Mouse (Mus musculus): ENCODE results near the gene Alg9. TPM values are rescaled to one million over a fixed set of nuclear protein-coding genes. Genes with fewer than 3 reads are reported as not detected.

Gene Alg9
- 6.7 TPM for polyA plus RNA-seq (2015; fragmentation: Illumina TruSeq; extraction: RNeasy Lipid Tissue Mini Kit (QIAGEN cat#74804); ENCODE audit: insufficient read depth, low read depth, low replicate concordance)

DNA sequence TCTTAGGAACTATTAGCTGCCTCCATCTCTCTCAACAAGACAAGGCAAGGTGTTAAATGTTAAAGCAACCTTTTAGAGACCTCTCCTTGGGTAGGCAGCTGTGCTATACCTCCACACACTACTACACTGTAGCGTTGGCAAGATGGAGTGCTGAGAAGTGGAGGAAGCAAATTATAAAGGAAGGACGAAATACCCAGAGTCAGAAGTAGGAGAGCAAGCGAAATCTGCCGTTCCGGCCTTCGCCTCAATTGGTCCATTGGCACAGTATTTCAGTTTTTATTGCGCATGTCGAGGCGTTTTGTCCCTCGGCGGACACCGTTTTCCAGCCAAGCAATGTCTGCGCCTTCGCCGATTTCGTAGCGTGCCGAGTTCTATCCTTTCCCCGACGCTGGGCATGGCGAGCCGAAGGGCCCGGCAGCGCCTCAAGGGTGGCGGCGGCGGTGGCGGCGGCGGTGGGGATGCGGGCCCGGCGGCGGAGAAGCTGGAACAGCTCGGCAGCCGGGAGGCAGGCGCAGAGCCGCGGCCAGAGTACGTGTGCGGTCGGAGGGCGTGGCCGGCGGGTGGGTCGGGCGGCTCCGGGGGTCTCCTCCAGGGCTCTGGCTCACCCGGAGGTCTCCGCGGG lies at the start of gene Alg9, which contains the start of gene 1110032A03Rik:
Gene Alg9 (plus strand): TSS at position 29 of the 622 bp plus-strand sequence.
Gene 1110032A03Rik (minus strand): TSS at position 530 of the 622 bp plus-strand sequence.

DNA sequence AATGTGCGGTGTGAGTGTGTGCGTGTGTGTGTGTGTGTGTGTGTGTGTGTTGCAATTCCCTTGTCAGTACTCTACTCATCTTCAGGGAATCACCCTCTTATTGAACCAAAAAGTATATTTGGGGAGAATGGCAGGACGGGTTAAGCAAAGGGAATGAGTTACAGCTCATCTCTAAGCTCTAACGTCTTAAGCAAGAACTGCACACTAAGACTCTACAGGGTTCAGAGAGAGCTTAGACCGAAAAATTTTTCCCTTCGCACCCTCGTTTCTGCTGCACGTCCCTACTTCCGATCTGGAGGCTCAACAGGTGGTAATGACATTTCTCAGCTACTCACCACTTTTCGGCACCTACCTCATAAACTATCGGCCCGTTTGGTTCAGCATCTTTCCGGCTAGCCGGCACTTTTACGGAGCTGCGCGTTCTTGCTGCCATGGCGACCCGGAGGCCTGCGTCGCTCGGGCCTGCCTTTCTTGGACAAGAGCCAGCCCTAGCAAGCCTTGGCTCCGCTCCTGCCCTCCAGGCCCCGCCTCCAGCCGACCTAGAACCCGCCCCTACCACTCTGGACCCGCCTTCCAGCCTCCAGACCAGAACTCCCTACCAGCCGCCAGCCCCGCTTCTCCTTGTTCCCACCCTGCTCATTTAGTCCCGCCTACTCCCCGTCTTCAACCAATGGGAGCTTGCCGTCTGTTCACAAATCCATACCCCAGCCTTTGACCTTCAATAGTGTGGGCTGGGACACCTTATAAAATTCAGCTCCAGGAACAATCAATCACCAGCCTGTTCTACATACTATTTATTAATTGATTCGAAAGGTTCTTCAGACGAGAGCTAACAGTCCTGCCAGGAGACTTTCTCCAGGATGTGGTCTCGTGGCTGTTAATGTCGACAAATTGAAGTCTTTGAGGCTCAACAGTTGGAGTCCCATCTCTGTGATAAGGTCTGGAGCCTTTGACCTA lies 35.6 kb upstream of the Alg9 start, which contains the start of gene Dixdc1:
Gene Dixdc1 (minus strand): TSS at position 604 of the 957 bp plus-strand sequence.

GRCm38 (mm10) chr9:50746214-50746677 lies 28.6 kb upstream of the Alg9 start, which contains the start of gene 2310030G06Rik:
Gene 2310030G06Rik (minus strand): TSS chr9:50746536.

GRCm38 (mm10) chr9:50751323-50751722 lies 23.5 kb upstream of the Alg9 start, which contains the start of gene Cryab:
Gene Cryab (plus strand): TSS chr9:50751325.

GRCm38 (mm10) chr9:50752054-50752602 lies 22.7 kb upstream of the Alg9 start, which contains the start of gene Hspb2:
Gene Hspb2 (minus strand): TSS chr9:50752354.

DNA sequence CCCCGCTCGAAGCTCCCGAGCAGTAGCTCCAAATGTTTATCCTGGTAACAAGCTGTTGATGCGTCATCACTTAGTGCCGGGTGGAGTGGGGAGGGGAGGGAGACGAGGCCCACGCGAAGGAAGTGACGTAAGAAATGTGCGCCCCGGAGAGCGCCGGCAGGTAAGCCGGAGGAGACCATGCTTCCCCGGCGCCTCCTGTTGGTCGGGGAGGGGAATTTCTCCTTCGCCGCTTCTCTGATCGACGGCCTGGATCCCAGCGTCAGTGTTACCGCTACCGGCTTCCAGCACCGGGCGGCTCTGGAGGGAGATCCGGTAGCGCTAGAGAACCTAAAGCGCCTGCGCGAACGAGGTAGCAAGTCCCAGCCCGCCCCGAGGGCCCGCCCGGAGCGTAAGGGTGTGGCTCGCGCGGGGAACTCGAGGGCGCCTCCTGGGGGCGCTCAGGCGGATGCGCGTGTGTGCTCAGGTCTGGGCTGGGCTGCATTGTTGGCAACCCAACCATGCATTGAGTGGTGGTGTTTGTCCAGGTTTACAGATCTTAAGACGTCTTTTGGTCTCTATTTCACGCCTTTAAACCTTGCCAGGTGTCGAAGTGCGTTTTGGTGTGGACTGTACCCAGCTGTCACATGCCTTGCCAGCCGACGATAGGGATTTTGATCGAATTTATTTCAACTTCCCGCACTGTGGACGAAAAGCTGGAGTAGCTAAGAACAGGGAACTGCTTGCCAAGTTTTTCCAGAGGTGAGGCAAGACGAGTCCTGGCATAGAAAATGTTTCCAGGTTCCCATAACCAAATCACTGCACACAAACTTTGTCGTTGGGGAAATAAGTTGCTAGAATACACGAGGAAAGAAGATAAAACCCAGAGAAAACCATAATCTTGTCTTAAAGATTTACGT lies 6.5 kb upstream of the Alg9 start, which contains the start of gene Fdxacb1:
Gene Fdxacb1 (plus strand): TSS at position 130 of the 896 bp plus-strand sequence.

DNA sequence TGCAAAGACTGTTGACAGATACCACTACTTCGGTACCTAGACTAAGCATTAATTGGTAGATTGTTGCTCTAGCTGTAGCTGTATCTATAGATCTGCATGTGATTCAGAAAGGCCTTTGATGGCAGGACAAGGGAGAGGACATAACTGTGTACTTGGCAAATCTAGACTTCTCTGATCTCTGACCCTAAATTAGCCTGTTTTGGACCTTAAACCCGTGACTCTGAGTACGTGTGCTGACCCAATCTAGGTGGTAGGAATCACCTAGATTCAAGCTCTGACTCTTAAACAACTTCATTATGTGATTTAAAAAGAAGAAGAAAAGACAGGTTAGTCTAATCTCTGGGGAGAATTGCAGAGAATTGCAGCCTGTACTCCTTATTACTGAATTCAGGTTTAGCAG lies 70.3 kb downstream of the Alg9 start, which contains the start of gene Ppp2r1b:
Gene Ppp2r1b (plus strand): TSS at position 221 of the 400 bp plus-strand sequence.

Other genes with a start within 250 kb of the Alg9 start
- 13.8 TPM for gene Pts, start 246.3 kb upstream of the Alg9 start, polyA plus RNA-seq (2015; fragmentation: Illumina TruSeq; extraction: RNeasy Lipid Tissue Mini Kit (QIAGEN cat#74804); ENCODE audit: insufficient read depth, low read depth, low replicate concordance)
- 4.1 TPM for gene Il18, start 220.2 kb upstream of the Alg9 start, polyA plus RNA-seq (2015; fragmentation: Illumina TruSeq; extraction: RNeasy Lipid Tissue Mini Kit (QIAGEN cat#74804); ENCODE audit: insufficient read depth, low read depth, low replicate concordance)
- gene Bco2, start 219.8 kb upstream of the Alg9 start, polyA plus RNA-seq (2015; fragmentation: Illumina TruSeq; extraction: RNeasy Lipid Tissue Mini Kit (QIAGEN cat#74804); ENCODE audit: insufficient read depth, low read depth, low replicate concordance), result 0.39 TPM
- not detected for gene Tex12, start 213.7 kb upstream of the Alg9 start, polyA plus RNA-seq (2015; fragmentation: Illumina TruSeq; extraction: RNeasy Lipid Tissue Mini Kit (QIAGEN cat#74804); ENCODE audit: insufficient read depth, low read depth, low replicate concordance)
- gene Sdhd, start 171.2 kb upstream of the Alg9 start, polyA plus RNA-seq (2015; fragmentation: Illumina TruSeq; extraction: RNeasy Lipid Tissue Mini Kit (QIAGEN cat#74804); ENCODE audit: insufficient read depth, low read depth, low replicate concordance), result 33.8 TPM
- 34.4 TPM for gene Timm8b, start 171.1 kb upstream of the Alg9 start, polyA plus RNA-seq (2015; fragmentation: Illumina TruSeq; extraction: RNeasy Lipid Tissue Mini Kit (QIAGEN cat#74804); ENCODE audit: insufficient read depth, low read depth, low replicate concordance)
- 0.74 TPM for gene Pih1d2, start 157.7 kb upstream of the Alg9 start, polyA plus RNA-seq (2015; fragmentation: Illumina TruSeq; extraction: RNeasy Lipid Tissue Mini Kit (QIAGEN cat#74804); ENCODE audit: insufficient read depth, low read depth, low replicate concordance)
- 5.2 TPM for gene Nkapd1, start 157.6 kb upstream of the Alg9 start, polyA plus RNA-seq (2015; fragmentation: Illumina TruSeq; extraction: RNeasy Lipid Tissue Mini Kit (QIAGEN cat#74804); ENCODE audit: insufficient read depth, low read depth, low replicate concordance)
- 5.9 TPM for gene Dlat, start 115.2 kb upstream of the Alg9 start, polyA plus RNA-seq (2015; fragmentation: Illumina TruSeq; extraction: RNeasy Lipid Tissue Mini Kit (QIAGEN cat#74804); ENCODE audit: insufficient read depth, low read depth, low replicate concordance)
- gene Dixdc1, start 35.5 kb upstream of the Alg9 start, polyA plus RNA-seq (2015; fragmentation: Illumina TruSeq; extraction: RNeasy Lipid Tissue Mini Kit (QIAGEN cat#74804); ENCODE audit: insufficient read depth, low read depth, low replicate concordance), result 4.0 TPM
- 8.6 TPM for gene 2310030G06Rik, start 28.5 kb upstream of the Alg9 start, polyA plus RNA-seq (2015; fragmentation: Illumina TruSeq; extraction: RNeasy Lipid Tissue Mini Kit (QIAGEN cat#74804); ENCODE audit: insufficient read depth, low read depth, low replicate concordance)
- gene Cryab, start 23.7 kb upstream of the Alg9 start, polyA plus RNA-seq (2015; fragmentation: Illumina TruSeq; extraction: RNeasy Lipid Tissue Mini Kit (QIAGEN cat#74804); ENCODE audit: insufficient read depth, low read depth, low replicate concordance), result 37.8 TPM
- gene Hspb2, start 22.7 kb upstream of the Alg9 start, polyA plus RNA-seq (2015; fragmentation: Illumina TruSeq; extraction: RNeasy Lipid Tissue Mini Kit (QIAGEN cat#74804); ENCODE audit: insufficient read depth, low read depth, low replicate concordance), result 4.5 TPM
- gene Fdxacb1, start 6.8 kb upstream of the Alg9 start, polyA plus RNA-seq (2015; fragmentation: Illumina TruSeq; extraction: RNeasy Lipid Tissue Mini Kit (QIAGEN cat#74804); ENCODE audit: insufficient read depth, low read depth, low replicate concordance), result 0.90 TPM
- gene 1110032A03Rik, start 501 bp downstream of the Alg9 start, polyA plus RNA-seq (2015; fragmentation: Illumina TruSeq; extraction: RNeasy Lipid Tissue Mini Kit (QIAGEN cat#74804); ENCODE audit: insufficient read depth, low read depth, low replicate concordance), result 11.6 TPM
- 4.9 TPM for gene Ppp2r1b, start 70.3 kb downstream of the Alg9 start, polyA plus RNA-seq (2015; fragmentation: Illumina TruSeq; extraction: RNeasy Lipid Tissue Mini Kit (QIAGEN cat#74804); ENCODE audit: insufficient read depth, low read depth, low replicate concordance)
- 5.4 TPM for gene Sik2, start 234.1 kb downstream of the Alg9 start, polyA plus RNA-seq (2015; fragmentation: Illumina TruSeq; extraction: RNeasy Lipid Tissue Mini Kit (QIAGEN cat#74804); ENCODE audit: insufficient read depth, low read depth, low replicate concordance)

Data from pancreas, adult 10 weeks (tissue).